Mouse (Mus musculus) G1E (cell line): ENCODE measurements around the gene Akap12.

Source experiments
- CTCF ChIP-seq: IDR thresholded peaks from 2 replicates; pipeline ENCODE4 v1.5.1; 2012; ENCODE audit warnings: low read depth, low read length, inconsistent platforms, mixed read lengths
- TAL1 ChIP-seq: conservative IDR thresholded peaks from 2 replicates; pipeline ENCODE4 v1.6.1; 2012; ENCODE audit warnings: low read depth, low read length, inconsistent platforms, mixed read lengths

DNA sequence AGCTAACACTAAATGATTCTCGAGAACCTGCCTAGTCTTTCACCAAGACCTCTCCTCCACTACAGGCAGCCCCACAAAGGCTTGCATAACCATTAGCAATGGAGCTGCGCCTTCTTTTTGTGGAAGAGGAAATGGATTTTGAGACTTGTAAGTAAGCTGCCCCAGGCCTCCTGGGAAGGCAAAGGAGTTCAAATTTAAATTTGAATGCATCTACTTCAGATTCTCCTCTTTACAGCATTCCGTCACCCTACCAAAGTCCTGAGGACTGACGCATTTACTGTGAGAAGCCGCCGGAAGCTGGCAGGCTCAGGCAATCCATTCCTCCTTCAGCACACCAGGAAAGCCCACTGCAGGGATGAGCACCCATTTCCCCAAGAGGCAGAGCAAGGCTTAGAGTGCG, 109.1 kb downstream of the Akap12 start:
- no peak for TF ChIP-seq TAL1
- TF ChIP-seq CTCF: no peak
